8 mouse cellular contexts compared by ENCODE assay signal in genomic region chr11:9118421-9119121, GRCm38 (mm10). TPM values are rescaled to one million over a fixed set of nuclear protein-coding genes. Genes with fewer than 3 reads are reported as not detected.
DNase-seq lines count a peak whose midpoint lies in the region; ATAC-seq and TF ChIP-seq lines count a peak whose summit lies in the region.

No protein-coding gene starts in this region.

- H3K4me1 ChIP-seq in forebrain, embryonic 12.5 days: peaks cover 32% of the 10 kb centered on the region
- H3K4me1 ChIP-seq in hindbrain, embryonic 12.5 days: peaks cover 29% of the 10 kb centered on the region
- H3K4me1 ChIP-seq in liver, adult 2 months (ENCODE audit: control insufficient read depth, insufficient read depth, low read length): peaks cover 7% of the 10 kb centered on the region; the same call in 1 of the 2 replicates
- peaks cover 25% of the 10 kb centered on the region for H3K4me1 ChIP-seq in midbrain, embryonic 16.5 days (ENCODE audit: control insufficient read depth, insufficient read depth, low read length)

- under 1% methylated on average over 40 of the region's 40 CpGs for WGBS in forebrain, embryonic 12.5 days
- WGBS in hindbrain, embryonic 12.5 days: under 1% methylated on average over 40 of the region's 40 CpGs
- WGBS in liver, adult 2 months: under 1% methylated on average over 40 of the region's 40 CpGs
- WGBS in midbrain, embryonic 16.5 days: under 1% methylated on average over 40 of the region's 40 CpGs

- DNase-seq in ES-CJ7 (ENCODE audit: low read depth, low spot score): peak; percentile 84
- DNase-seq in adrenal gland, adult 8-10 months: peak; percentile 39
- peak; percentile 74 for DNase-seq in liver, adult 2 months (ENCODE audit: extremely low read depth, low read depth, low spot score)
- DNase-seq in left cerebral cortex, adult 8-10 months (ENCODE audit: low spot score in 2 of 2): no peak
- no peak for DNase-seq in layer of hippocampus, adult 11-12 months (ENCODE audit: low spot score)

- no peaks in the 10 kb centered on the region for H3K9me3 ChIP-seq in forebrain, embryonic 12.5 days
- H3K9me3 ChIP-seq in hindbrain, embryonic 12.5 days (replicated peaks): no peaks in the 10 kb centered on the region
- no peaks in the 10 kb centered on the region for H3K9me3 ChIP-seq in midbrain, embryonic 16.5 days (replicated peaks; ENCODE audit: control insufficient read depth, low read length, poor library complexity, severe bottlenecking)

- no peak overlapping the region for H3K27ac ChIP-seq in forebrain, embryonic 12.5 days
- no peak overlapping the region for H3K27ac ChIP-seq in hindbrain, embryonic 12.5 days
- H3K27ac ChIP-seq in liver, adult 2 months (replicated peaks; ENCODE audit: insufficient read depth, low read depth, low read length): 0 out of 2 replicates have a peak overlapping the region, but pooled peaks have one; percentile 14
- H3K27ac ChIP-seq in midbrain, embryonic 16.5 days (ENCODE audit: low read length): no peak overlapping the region

- no peak for TF ChIP-seq POLR2A in liver, adult 2 months (IDR thresholded peaks at IDR 0.05; ENCODE audit: extremely low read depth, insufficient read depth, low read length)

- no peaks in the 10 kb centered on the region for H3K79me2 ChIP-seq in liver, adult 2 months (ENCODE audit: control insufficient read depth, insufficient read depth, low read length)

- peaks cover 60% of the 10 kb centered on the region for H3K27me3 ChIP-seq in forebrain, embryonic 12.5 days
- H3K27me3 ChIP-seq in hindbrain, embryonic 12.5 days: peaks cover 60% of the 10 kb centered on the region
- no peaks in the 10 kb centered on the region for H3K27me3 ChIP-seq in liver, adult 2 months (ENCODE audit: control insufficient read depth, insufficient read depth, low read length)
- peaks cover 35% of the 10 kb centered on the region for H3K27me3 ChIP-seq in midbrain, embryonic 16.5 days (ENCODE audit: control insufficient read depth, insufficient read depth, low read depth, low read length)

- peak overlapping the region; percentile 97 for H3K4me2 ChIP-seq in forebrain, embryonic 12.5 days
- peak overlapping the region; percentile 97 for H3K4me2 ChIP-seq in hindbrain, embryonic 12.5 days (replicated peaks)
- H3K4me2 ChIP-seq in midbrain, embryonic 16.5 days (ENCODE audit: low read length): peak overlapping the region; percentile 99

- H3K9ac ChIP-seq in forebrain, embryonic 12.5 days: peak overlapping the region; percentile 44; the same call in 1 of the 2 replicates
- peak overlapping the region; percentile 53 for H3K9ac ChIP-seq in hindbrain, embryonic 12.5 days
- H3K9ac ChIP-seq in liver, adult 2 months (ENCODE audit: low read depth, low read length): peak overlapping the region; percentile 32
- peak overlapping the region; percentile 45 for H3K9ac ChIP-seq in midbrain, embryonic 16.5 days (ENCODE audit: low read depth, low read length)

- ATAC-seq in forebrain, embryonic 12.5 days (ENCODE audit: low FRiP score): peak; percentile 47; the same call in 1 of the 2 replicates
- ATAC-seq in hindbrain, embryonic 12.5 days (ENCODE audit: low FRiP score): peak; percentile 44
- ATAC-seq in midbrain, embryonic 16.5 days: peak; percentile 58

- peak overlapping the region; percentile 43 for H3K4me3 ChIP-seq in forebrain, embryonic 12.5 days (replicated peaks)
- H3K4me3 ChIP-seq in hindbrain, embryonic 12.5 days: peak overlapping the region; percentile 41
- peak overlapping the region; percentile 58 for H3K4me3 ChIP-seq in liver, adult 2 months (ENCODE audit: insufficient read depth, low read depth, low read length)
- peak overlapping the region; percentile 49 for H3K4me3 ChIP-seq in midbrain, embryonic 16.5 days (ENCODE audit: low read depth, low read length)

- no peak for TF ChIP-seq CTCF in liver, adult 2 months (IDR thresholded peaks at IDR 0.05; ENCODE audit: low read depth, low read length)

- H3K36me3 ChIP-seq in forebrain, embryonic 12.5 days (replicated peaks): no peaks in the 10 kb centered on the region
- H3K36me3 ChIP-seq in hindbrain, embryonic 12.5 days: no peaks in the 10 kb centered on the region
- no peaks in the 10 kb centered on the region for H3K36me3 ChIP-seq in liver, adult 2 months (ENCODE audit: control insufficient read depth, insufficient read depth, low read length)
- H3K36me3 ChIP-seq in midbrain, embryonic 16.5 days (ENCODE audit: control insufficient read depth, insufficient read depth, low read length): no peaks in the 10 kb centered on the region

RNA-seq across cellular contexts. Expression of gene Upp1, which starts 0.7 kb away (rescaled TPM):
- total RNA-seq in adrenal gland, adult 8-10 months (2022): 10 to 100 TPM in 1 of 4 experiments, 1 to 10 TPM in 3; 8.0 to 10.3 (median 9.1) TPM
- 2.2 TPM in 2 replicates for polyA plus RNA-seq in forebrain, embryonic 12.5 days (2016; fragmentation: Nextera tagmentation; extraction: Ambion mirVana)
- polyA plus RNA-seq in hindbrain, embryonic 12.5 days (2016; fragmentation: Nextera tagmentation; extraction: Ambion mirVana): 3.6 and 4.8 TPM in 2 replicates
- 5.1 and 5.6 TPM in 2 replicates for total RNA-seq in liver, adult 2 months (2014; rRNA removed)
- polyA plus RNA-seq in liver, adult 2 months (2012; rRNA removed): 2.1 and 3.2 TPM in 2 replicates
- 1.8 and 2.4 TPM in 2 replicates for polyA plus RNA-seq in midbrain, embryonic 16.5 days (2015; fragmentation: Nextera tagmentation; extraction: Ambion mirVana)
- total RNA-seq in left cerebral cortex, adult 8-10 months (2022): 1 to 10 TPM; 1.5 to 4.6 (median 2.6) TPM

Comparison
In these comparisons a context has a peak if more than half of its experiments do, and no peak if none do; other contexts are left out.
1. DNase-seq: peak in ES-CJ7 (single experiment), adrenal gland, adult 8-10 months (single experiment) and liver, adult 2 months (single experiment); none in left cerebral cortex, adult 8-10 months (0 of 2) and layer of hippocampus, adult 11-12 months (single experiment).
2. Peak in every context shown above with its lines, with median percentiles within 50 percentile points of each other: ATAC-seq, H3K4me2 ChIP-seq, H3K4me3 ChIP-seq and H3K9ac ChIP-seq.